Mouse (Mus musculus) layer of hippocampus, adult 18-20 months (tissue): Measurements from ENCODE around the gene Slc2a9. TPM values are rescaled to one million over a fixed set of nuclear protein-coding genes. Genes with fewer than 3 reads are reported as not detected.

ENCODE experiments used
- DNase-seq, 2 experiments: peaks; one replicate each; pipeline ENCODE4 v3.0.0; 2022; ENCODE audit warnings: low spot score in 2 of 2
- total RNA-seq, 2 experiments: library from RNA; stranded (reverse); gene quantifications; 2 replicates each; pipeline ENCODE4 v1.2.3; 2021

Slc2a9 gene
- total RNA-seq, 2 experiments from 2014 or later: 2.4 to 3.3 TPM

GRCm38 (mm10) chr5:38388857-38389256 lies 114.1 kb downstream of the Slc2a9 start:
- no peak for DNase-seq

- DNase-seq: peak; percentile 66 to 85
Measured at GRCm38 (mm10) chr5:38388420-38388823, 114.5 kb downstream of the Slc2a9 start.

GRCm38 (mm10) chr5:38379970-38380369 lies 123.0 kb downstream of the Slc2a9 start:
- DNase-seq: no peak

- DNase-seq: peak in 1 of 2 experiments; percentile 44
Measured at GRCm38 (mm10) chr5:38372369-38372768, 130.6 kb downstream of the Slc2a9 start.

GRCm38 (mm10) chr5:38371308-38371707 lies 131.6 kb downstream of the Slc2a9 start:
- DNase-seq: no peak

- peak in 1 of 2 experiments; percentile 28 for DNase-seq
Measured at GRCm38 (mm10) chr5:38366650-38367470, 136.1 kb downstream of the Slc2a9 start.

- peak in 1 of 2 experiments; percentile 15 for DNase-seq
Measured at GRCm38 (mm10) chr5:38365521-38365920, 137.4 kb downstream of the Slc2a9 start.

GRCm38 (mm10) chr5:38364396-38364795 lies 138.5 kb downstream of the Slc2a9 start:
- DNase-seq: peak; percentile 74 to 86

- DNase-seq: peak in 1 of 2 experiments; percentile 74
Measured at GRCm38 (mm10) chr5:38359716-38360115, 143.2 kb downstream of the Slc2a9 start.

GRCm38 (mm10) chr5:38356927-38357326 lies 146.0 kb downstream of the Slc2a9 start:
- peak; percentile 68 to 86 for DNase-seq

- DNase-seq: no peak
Measured at GRCm38 (mm10) chr5:38350351-38350929, 152.5 kb downstream of the Slc2a9 start.

- DNase-seq: no peak
Measured at GRCm38 (mm10) chr5:38346646-38347432, 156.1 kb downstream of the Slc2a9 start.

GRCm38 (mm10) chr5:38343101-38343500 lies 159.8 kb downstream of the Slc2a9 start:
- DNase-seq: no peak

GRCm38 (mm10) chr5:38334582-38334981 lies 168.4 kb downstream of the Slc2a9 start:
- DNase-seq: no peak

- no peak for DNase-seq
Measured at GRCm38 (mm10) chr5:38333381-38333780, 169.6 kb downstream of the Slc2a9 start.

- no peak for DNase-seq
Measured at GRCm38 (mm10) chr5:38318966-38319786, 183.8 kb downstream of the Slc2a9 start, which contains the start of gene Drd5. TSS of gene Drd5 (plus strand) at chr5:38319367.

- no peak for DNase-seq
Measured at GRCm38 (mm10) chr5:38309795-38310194, 193.1 kb downstream of the Slc2a9 start.

GRCm38 (mm10) chr5:38308873-38309272 lies 194.1 kb downstream of the Slc2a9 start:
- DNase-seq: peak; percentile 25 to 81

GRCm38 (mm10) chr5:38307255-38308101 lies 195.5 kb downstream of the Slc2a9 start:
- DNase-seq: peak; percentile 86 to 95

GRCm38 (mm10) chr5:38305241-38305640 lies 197.7 kb downstream of the Slc2a9 start:
- DNase-seq: no peak
